Mouse (Mus musculus) cerebellum, postnatal 36 days (tissue): ENCODE data around the gene 2410004P03Rik.
"Not testable (repeated sequence)": the region's sequence is repeated elsewhere in the genome, so short reads cannot be mapped to it uniquely, and the experiment has no call there.

Source experiments
- DNase-seq, 2 experiments: peaks; one replicate each; pipeline ENCODE4 v3.0.0; 2021 to 2022; ENCODE audit warnings: mixed read lengths in 2 of 2

2410004P03Rik gene

DNA sequence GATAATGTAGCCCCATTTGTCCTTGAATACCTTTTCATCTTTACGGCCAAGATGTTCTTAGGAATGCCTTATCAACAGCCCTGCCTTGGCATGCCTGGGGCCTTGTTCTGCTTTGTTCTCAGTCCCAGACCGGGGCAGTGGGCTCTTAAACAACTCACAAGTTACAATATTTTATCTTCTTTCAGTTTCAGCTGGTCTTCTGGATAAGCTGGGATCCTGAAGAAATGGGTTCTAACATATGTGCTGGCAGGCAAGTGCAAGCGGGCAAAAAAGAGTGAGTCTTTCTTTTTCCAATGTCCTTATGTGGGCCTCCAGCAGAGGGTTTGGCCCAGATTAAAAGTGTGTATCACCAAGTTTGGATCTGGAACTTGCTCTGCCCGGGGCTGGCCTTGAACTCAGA, 9.6 kb upstream of the 2410004P03Rik start:
- not testable (repeated sequence) for DNase-seq

DNA sequence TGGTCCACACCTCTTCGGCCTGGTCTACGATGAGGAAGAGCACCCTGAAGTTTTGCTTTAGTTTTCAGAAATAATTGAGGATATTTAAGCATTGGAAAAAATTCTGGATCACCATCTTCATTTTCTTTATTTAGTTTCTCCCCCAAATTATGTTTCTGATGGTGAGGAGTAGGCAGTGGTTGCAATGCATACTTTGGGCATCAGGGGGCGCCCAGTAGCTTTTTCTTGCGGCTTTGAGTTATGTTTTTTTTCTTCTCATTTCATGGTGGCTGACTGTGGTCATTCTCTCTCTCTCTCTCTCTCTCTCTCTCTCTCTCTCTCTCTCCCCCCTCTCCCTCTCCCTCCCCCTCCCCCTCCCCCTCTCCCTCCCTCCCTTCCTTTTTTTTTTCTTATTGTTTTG, 6.9 kb upstream of the 2410004P03Rik start:
- DNase-seq, result peak; percentile 52 to 57

DNA sequence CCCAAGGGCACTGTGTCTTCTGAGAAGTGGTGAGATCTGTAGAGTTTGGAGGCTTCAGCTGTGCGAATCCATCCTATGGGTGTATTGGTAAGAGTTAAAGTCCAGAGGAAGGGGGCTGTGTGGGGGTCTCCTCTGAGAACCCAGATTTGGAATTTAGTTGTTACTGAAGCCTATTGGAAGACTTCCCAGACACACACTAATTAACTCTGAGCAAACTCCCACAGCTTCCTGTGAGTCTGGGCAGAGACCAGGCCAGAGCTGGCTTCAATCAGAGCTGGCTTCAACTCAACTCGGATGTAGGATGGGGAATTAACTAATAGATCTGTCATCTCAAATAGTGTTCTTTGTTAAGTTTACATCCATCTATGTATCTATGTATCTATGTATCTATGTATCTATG, 4.2 kb upstream of the 2410004P03Rik start:
- no peak for DNase-seq

DNA sequence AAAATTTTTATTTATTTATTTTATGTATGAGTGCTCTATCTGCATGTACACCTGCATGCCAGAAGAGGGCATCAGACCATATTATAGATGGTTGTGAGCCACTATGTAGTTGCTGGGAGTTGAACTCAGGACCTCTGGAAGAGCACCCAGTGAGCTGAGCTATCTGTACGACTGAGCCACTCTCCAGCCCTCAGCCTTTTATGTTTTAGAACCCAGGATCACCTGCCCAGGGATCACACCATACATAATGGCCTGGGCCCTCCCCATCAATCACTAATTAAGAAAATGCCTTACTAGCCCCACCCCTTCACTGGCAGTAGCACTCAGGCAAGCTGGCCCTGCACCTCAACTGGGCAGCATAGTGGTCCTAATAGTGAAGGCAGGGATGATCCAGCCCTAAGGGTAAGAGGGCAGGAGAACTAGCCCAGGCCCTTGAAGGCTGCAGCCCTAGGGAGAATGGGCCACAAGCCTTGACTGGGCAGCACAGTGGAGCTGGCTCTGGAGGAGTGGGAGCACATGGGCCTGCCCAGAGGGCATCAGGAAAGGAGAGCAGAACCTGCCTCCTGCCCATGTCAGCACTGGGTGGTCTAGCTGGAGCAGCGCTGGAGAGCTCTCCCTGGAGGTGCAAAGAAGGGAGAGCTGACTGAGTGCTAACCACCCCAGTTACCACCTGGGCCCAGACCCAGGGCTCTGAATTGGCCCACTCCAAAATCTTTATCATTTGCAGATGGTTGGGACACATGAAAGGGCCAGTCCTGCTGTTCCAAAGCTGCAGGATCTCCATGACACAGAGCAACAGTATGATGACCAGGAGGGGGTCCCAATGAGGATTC, 756 bp upstream of the 2410004P03Rik start:
- no peak for DNase-seq

DNA sequence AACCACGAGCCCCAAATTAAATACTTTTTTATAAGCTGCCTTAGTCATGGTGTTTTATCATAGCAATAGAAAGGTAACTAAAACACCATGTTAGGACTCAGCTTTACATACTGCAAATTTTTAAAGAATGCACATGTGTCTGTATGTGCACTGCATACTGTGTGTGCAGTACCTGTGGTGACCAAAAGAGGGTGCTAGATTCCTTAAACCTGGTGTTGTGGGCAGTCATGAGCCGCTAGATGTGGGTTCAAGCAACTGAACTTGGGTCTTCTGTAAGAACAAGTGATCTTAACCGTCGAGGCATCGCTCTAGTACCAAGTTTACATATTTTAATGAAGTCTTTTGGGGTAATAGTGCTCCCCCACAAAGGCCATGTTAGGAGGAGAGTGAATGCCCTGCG, 2.1 kb downstream of the 2410004P03Rik start:
- no peak for DNase-seq

DNA sequence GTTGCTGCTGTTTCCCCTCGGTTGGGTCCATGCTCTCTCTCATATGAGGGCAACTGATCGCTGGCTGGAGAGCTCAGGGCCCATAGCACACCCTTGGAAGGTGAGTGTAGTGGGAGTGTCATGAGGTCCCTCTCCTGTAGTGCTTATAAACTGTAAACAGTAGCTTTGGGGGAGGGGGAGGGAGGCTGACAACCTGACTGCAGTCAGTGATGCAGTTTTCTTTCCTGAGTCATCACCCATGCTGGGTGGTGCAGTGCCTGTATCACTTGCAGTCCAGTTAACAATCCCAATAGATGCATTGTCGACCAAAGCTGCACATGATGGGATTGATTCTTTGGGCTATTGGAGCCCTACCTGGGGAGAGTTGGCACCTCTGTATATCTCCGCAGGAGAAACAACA, 10.3 kb downstream of the 2410004P03Rik start:
- no peak for DNase-seq

DNA sequence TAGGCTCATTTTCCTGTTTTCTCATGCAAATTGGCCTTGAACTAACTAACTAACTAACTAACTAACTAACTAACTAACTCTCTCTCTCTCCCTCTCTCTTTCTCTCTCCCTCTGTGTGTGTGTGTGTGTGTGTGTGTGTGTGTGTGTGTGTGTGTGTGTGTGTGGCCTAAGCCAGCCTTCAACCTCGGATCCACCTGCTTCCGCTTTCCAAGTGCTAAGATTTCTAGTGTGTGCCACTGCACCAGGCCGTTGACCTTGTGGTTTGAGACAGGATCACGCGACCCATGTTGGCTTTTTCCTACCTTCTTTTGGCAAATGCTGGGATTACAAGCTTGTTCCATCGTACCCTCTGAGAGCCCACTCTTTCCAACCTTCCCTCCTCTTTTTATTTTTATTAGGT, 10.9 kb downstream of the 2410004P03Rik start:
- DNase-seq, result no peak

DNA sequence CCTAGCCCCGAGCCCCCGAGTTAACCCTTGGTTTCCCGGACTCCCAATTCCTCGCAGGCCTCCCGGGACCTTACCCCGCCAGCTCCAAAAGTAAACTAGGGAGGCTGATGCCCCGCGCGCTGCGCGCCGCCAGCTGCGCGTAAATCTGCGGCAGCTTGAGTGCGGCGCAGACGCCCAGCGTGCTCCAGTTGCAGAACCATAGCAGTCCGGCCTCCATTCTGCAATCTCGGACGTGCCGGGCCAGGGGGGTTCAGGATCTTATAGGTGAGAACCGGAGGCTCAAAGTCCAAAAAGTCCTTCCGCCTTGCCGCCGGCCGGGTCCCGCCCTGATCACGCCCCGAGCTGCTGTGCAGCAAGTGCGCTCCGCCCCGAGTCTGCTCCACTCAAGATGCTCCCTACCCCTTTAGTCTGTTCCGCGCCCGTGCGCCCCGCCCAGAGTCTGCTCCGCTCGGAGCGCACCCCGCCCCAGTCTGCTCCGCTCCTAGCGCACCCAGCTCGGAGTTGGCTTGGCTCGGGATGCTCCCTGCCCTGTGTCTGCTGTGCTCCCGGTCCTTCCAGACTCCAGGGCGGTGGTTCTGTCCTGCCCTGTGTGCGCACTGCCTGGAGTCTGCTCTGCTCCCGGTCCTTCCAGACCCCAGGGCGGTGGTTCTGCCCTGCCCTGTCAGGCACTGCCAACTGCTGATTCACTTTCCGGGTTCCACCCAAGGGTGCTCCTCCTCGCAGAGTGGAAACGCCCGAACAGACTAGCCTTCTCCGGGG, 11.6 kb downstream of the 2410004P03Rik start, which contains the start of gene Pqlc3:
Gene Pqlc3 (minus strand): TSS at position 670 of the 759 bp plus-strand sequence.
- peak; percentile 30 to 41 for DNase-seq

DNA sequence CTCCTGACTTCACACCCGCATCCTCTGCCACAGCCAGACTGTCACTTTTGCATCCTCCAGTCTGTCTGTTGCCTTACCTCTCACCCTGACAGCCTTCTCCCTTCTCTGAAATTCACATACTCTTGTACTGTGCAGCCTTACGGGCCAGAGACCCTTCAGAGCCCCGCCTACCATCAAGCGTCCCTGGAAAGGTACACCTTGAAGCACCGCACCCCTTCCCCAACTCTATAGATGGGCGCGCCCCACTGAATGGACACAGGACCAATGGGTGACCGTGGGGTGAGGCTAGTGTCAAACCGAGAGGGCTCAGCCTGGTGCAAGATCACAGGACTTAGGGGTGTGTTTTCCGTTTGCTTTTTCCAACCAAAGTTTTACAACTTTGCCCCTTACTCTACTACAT, 12.4 kb downstream of the 2410004P03Rik start:
- DNase-seq, result no peak

DNA sequence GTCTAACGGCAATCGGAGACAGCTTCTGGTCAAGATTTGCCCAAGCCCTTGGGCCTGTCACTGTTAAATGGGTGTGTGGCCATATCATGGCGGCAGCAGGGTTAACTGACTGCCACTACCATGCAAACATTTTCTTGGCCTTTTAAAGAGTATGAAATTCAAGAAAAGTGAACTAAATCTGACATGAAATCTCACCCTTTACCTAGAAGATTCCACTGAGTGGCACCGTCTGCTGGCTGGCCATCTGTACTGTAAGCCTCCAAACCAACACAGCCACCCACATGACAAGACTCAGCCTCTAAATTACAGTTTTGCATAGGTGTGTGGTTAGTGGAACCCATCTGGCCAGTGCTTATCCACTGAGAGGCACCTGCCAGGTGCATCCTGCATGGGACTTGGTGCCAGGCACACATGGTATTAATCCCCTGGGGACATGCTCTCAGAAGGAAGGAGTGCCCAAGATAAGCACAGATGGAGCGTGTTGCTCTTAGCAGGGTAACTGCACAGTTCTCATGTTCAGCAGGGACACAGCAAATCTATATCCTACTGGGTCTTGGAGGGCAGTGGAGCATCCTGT, 14.6 kb downstream of the 2410004P03Rik start:
- DNase-seq, result no peak

DNA sequence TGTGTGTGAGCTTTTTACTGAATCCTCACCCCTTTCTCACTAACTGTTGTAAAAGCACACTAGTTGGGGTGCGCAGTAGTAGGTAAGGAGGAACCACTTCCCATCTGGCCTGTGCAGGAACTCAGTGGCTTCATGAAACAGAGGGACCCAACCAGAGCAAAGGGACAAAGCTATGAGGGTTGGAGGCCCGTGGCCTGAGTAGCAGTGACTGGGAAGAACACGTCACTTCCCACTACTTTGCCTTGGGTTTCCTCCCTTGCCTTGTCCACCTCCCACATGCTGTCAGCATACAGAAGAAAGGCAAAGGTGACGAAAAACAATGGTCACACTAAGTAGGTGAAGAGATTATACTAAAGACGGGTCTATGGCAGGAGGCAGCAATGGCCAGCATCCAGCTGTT, 15.2 kb downstream of the 2410004P03Rik start:
- DNase-seq, result no peak

DNA sequence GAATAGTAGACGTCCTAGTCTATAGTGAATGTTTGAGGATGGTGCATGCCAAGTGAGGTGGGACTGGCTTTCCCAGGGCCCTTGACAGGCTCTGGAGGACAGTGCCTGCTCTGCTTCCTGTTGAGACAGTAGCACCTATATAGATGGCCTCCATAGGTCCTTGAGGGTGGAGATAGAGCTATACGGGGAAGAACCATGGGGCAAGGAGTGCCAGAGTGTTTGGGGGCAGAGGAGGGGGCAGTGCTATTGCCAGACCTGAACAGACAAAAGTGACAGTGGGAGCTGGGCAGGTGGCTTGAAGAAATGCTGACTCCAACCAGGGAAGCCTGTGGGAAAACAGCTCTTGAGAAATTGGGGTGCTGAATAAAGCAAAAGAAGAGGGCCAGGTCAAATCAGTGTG, 17.2 kb downstream of the 2410004P03Rik start:
- DNase-seq, result no peak

DNA sequence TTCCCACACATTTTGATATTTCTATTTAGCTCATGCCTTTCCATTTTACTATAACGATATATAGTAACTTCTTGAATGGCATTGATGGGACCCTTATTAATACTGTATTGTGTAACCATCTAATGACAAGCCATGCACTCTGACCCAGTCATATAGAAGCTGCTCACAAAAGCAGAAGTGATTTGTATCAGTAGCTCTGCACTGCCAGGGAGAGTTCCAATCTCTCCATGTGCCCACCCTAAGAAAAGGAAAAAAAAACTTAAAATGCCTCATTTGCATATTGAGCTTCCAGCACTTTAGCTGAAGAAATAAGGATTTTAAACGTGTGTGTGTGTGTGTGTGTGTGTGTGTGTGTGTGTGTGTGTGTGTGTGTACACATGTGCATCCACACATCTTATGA, 19.2 kb downstream of the 2410004P03Rik start:
- DNase-seq, result no peak

DNA sequence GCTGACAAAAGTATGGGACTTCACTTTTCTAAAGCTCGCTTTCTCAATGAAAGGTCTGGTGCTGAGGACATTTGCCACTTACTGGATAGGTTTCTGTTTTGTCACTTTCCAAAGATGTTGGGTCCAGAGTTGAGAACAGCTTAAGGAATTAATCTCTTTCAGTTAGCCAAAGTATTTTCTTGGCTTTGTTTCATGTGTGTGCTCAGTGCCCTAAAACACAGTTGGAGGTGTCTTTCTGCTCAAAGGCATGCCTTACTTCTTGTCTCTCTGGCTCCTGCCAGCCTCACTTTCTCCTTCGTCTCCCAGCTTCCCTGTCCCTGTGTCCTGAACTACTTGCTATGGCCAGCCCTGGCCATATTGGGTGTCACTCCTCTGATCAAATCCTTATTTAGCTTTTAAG, 20.2 kb downstream of the 2410004P03Rik start:
- DNase-seq, result no peak

DNA sequence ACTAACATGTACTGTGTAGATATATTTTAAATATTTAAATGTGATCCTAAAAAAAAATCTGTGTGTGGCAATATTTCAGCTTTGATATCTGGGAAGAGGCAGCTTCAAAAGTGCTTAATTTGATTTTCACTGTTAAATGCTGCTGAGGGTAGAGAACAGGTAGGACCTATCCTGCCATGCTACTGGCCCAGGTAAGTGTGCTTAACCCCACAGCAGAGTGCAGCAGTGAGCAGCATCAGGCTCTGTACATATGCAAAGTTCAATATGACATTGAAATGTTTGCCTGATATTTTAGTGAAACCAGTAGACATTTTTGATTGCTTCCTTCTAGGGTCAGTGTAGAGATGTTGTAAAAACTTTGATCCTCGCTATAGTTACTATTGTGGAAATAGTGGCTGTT, 25.7 kb downstream of the 2410004P03Rik start:
- no peak for DNase-seq

DNA sequence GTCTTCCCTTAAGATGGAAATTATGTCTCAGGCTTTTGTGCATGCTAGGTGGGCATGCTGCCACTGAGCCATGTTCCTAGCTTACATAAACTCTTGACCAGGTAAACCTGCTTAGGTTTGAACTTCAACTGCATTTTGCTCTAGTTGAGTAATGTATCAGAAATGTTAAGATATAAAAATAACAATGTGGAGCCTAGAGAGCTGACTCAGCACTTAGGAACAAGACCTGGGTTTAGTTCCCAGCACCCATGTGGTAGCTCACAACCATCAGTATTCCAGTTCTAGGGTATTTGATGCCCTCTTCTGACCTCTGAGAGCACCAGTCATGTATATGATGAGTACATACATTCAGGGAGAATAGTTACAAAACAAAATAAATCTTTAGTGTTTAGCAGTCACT, 34.4 kb downstream of the 2410004P03Rik start:
- DNase-seq, result no peak

DNA sequence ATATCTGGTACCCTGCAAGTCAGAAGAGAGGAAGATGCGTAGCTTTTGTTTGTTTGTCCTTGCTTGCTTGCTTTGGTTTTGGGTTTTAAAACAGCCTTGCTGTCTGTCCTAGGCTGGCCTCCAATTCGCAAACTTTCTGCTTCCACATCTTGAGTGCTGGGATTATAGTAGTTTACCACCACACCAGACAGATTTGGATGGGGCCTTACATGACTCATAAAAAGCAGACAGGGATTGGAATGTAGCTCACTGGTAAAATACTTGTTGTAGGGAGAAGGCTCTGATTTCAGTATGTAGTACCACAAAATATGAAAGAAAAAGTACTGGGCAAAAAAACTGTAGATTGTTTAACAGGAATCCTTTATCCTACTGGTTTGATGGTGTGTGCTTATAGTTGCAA, 44.7 kb downstream of the 2410004P03Rik start:
- no peak for DNase-seq

DNA sequence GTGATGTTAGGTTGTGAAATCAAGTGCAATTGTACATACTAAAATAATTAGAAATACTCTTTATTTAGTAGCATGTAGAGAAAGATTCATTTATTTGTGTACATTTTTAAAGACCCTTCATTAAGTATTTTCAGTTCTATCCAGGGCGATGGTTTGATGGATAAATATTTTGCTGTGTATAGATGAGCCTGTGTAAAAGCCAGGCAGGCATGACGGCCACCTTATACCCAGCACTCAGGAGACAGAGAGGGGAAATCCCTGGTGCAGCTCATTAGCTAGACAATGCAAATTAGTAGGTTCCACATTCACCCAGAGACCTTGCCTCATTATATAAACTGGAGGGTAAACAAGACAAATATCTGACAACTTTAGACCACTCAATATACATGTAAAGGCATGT, 48.2 kb downstream of the 2410004P03Rik start:
- no peak for DNase-seq

DNA sequence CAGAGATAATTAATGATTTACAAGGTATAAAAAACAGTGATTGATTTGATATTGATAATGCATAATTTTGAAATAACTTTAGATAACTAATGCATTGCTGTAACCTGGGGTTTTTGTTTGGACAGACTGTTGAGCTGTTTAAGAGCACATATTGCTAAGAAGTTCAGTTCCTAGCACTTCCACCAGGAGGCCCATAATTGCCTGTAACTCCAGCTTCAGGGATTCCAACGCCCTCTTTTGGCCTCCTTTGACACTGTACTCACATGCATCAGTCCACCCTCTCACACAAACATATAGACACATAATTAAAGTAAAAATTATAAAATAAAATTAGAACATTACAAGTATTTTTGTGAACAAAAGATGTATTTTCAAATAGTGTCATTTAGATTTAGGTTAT, 52.7 kb downstream of the 2410004P03Rik start:
- DNase-seq, result no peak
